Mouse (Mus musculus) cerebellum, adult 2 months (tissue): ENCODE data around the gene Fkbp8. TPM values are rescaled to one million over a fixed set of nuclear protein-coding genes. Genes with fewer than 3 reads are reported as not detected.

ENCODE experiments used
- DNase-seq, 2 experiments: peaks; one replicate each; pipeline ENCODE4 v3.0.0; 2021
- H3K27ac ChIP-seq: fragments of 200-500 bp; 2 replicates; pipeline ENCODE4 v1.5.1; 2012; ENCODE audit warnings: low read length, control low read depth, inconsistent platforms; ENCODE audit not compliant: insufficient read depth
- H3K27me3 ChIP-seq: fragments of 200-500 bp; 2 replicates; pipeline ENCODE4 v1.6.1; 2012; ENCODE audit warnings: inconsistent platforms, mild to moderate bottlenecking, low read length, moderate library complexity; ENCODE audit not compliant: control insufficient read depth, insufficient read depth
- H3K4me1 ChIP-seq: fragments of 200-500 bp; 2 replicates; pipeline ENCODE4 v1.6.1; 2011; ENCODE audit warnings: low read length; ENCODE audit not compliant: control insufficient read depth, insufficient read depth
- H3K4me3 ChIP-seq: fragments of 200-500 bp; replicated peaks from 2 replicates; pipeline ENCODE3; 2011; ENCODE audit warnings: mild to moderate bottlenecking, low read depth, low read length, control low read depth; ENCODE audit not compliant: insufficient read depth
- CTCF ChIP-seq: fragments of 200-500 bp; IDR thresholded peaks from 2 replicates; pipeline ENCODE4 v1.5.1; 2011; ENCODE audit warnings: low read depth, mild to moderate bottlenecking, control low read depth, low read length, moderate library complexity, borderline replicate concordance; ENCODE audit not compliant: insufficient read depth
- POLR2A ChIP-seq: fragments of 200-500 bp; IDR thresholded peaks from 2 replicates; pipeline ENCODE4 v1.6.1; 2011; ENCODE audit warnings: low read length, control low read depth, borderline replicate concordance; ENCODE audit not compliant: insufficient read depth
- WGBS: fragments of 180-500 bp; shearing (Covaris S2); methylation state at CpG from one replicate; pipeline ENCODE4 v1.1.7; 2018; 5-methylcytosine and 5-hydroxymethylcytosine counted together
- polyA plus RNA-seq: library from polyadenylated mRNA; depleted of rRNA; stranded (reverse); fragments of >200 nt; gene quantifications from 2 replicates; pipeline ENCODE4 v1.2.3, GENCODE M21; 2012

Gene Fkbp8
- polyA plus RNA-seq, 1 experiment: 552 TPM

DNA sequence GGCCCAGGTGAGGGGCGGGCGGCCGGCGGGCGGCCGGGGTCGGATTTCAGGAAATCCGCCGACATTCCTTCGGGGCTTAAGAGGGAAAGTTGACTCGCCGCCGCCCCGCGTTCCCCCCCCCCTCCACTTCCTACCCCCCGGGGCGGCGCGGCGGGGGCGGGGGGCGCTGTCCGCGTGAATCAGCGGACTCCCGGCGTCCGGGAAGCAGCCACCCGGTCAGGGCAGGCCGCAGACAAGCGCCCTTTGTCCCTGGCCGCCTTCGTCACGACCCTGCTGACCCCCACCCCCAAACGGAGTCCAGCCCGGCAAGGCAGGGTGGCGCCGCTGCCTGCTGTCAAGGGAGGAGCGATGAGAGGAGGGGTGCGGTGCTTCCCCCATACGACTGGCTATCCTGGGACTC, 37.9 kb upstream of the Fkbp8 start:
- TF ChIP-seq POLR2A: no peak
- no peak for TF ChIP-seq CTCF
- Histone ChIP-seq H3K4me1 (peaks cover 26% of the 10 kb centered on the region), H3K27me3 (peaks cover 1% of the 10 kb centered on the region; the same call in 1 of the 2 replicates), H3K4me3 (no peak overlapping the region), H3K27ac (no peak overlapping the region)
- no peak for DNase-seq
- 8% methylated on average over 40 of the region's 41 CpGs for WGBS

- 51% methylated on average over 10 of the region's 10 CpGs for WGBS
- TF ChIP-seq POLR2A (no peak), CTCF (no peak)
- DNase-seq: no peak
Measured at GRCm38 (mm10) chr8:70490061-70490879, 37.3 kb upstream of the Fkbp8 start.

DNA sequence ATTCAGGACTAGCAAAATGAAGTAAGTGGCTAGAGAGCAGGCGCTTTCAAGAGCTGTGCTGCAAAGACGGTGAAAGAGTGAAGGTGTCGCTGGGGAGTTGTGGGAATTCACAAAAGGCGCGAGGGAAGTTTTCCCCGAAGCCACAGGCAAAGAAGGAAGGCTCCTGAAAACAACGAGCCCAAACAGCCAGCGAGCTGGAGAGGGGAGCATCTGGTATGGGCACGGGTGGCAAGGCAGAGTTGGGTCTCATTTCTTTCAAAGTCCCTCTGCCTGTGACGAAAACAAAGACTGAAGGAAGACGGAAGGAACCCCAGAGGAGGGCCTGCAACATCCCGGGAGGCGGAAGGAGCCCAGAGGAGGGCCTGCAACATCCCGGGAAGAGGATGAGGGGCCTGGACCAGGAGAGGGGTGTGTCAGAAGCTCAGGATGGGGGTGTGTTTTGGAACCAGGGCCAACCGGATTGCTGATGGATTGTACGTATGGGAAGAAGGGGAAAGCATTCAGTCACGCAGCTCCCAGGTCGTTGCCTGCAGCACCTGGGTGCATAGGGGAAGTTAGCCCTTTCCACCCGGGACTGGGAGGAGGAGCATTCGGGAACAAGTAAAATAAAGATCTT, 36.5 kb upstream of the Fkbp8 start:
- TF ChIP-seq POLR2A: no peak
- TF ChIP-seq CTCF: no peak
- Histone ChIP-seq H3K27me3 (peaks cover 1% of the 10 kb centered on the region; the same call in 1 of the 2 replicates), H3K4me1 (peaks cover 16% of the 10 kb centered on the region), H3K4me3 (no peak overlapping the region), H3K27ac (no peak overlapping the region)
- DNase-seq: no peak
- WGBS: 41% methylated on average over 20 of the region's 20 CpGs

More at GRCm38 (mm10) chr8:70490061-70490879, 37.3 kb upstream of the Fkbp8 start:
- Histone ChIP-seq H3K27me3 (peaks cover 1% of the 10 kb centered on the region; the same call in 1 of the 2 replicates), H3K4me3 (no peak overlapping the region), H3K27ac (no peak overlapping the region), H3K4me1 (peaks cover 20% of the 10 kb centered on the region)

- H3K4me3 ChIP-seq: peak within 1 kb of the TSS; percentile 2
- H3K27me3 ChIP-seq: peaks cover 1% of the 10 kb centered on the region; the same call in 1 of the 2 replicates
- H3K27ac ChIP-seq: no peak within 1 kb of the TSS
- DNase-seq: peak in 1 of 2 experiments; percentile 26
- WGBS: 2% methylated on average over 86 of the region's 93 CpGs
- TF ChIP-seq CTCF (no peak), POLR2A (no peak)
- H3K4me1 ChIP-seq: peaks cover 16% of the 10 kb centered on the region
Measured at GRCm38 (mm10) chr8:70492664-70493640, 34.6 kb upstream of the Fkbp8 start, which contains the start of gene Crlf1. Gene Crlf1, plus strand, starts transcription at chr8:70493158.

DNA sequence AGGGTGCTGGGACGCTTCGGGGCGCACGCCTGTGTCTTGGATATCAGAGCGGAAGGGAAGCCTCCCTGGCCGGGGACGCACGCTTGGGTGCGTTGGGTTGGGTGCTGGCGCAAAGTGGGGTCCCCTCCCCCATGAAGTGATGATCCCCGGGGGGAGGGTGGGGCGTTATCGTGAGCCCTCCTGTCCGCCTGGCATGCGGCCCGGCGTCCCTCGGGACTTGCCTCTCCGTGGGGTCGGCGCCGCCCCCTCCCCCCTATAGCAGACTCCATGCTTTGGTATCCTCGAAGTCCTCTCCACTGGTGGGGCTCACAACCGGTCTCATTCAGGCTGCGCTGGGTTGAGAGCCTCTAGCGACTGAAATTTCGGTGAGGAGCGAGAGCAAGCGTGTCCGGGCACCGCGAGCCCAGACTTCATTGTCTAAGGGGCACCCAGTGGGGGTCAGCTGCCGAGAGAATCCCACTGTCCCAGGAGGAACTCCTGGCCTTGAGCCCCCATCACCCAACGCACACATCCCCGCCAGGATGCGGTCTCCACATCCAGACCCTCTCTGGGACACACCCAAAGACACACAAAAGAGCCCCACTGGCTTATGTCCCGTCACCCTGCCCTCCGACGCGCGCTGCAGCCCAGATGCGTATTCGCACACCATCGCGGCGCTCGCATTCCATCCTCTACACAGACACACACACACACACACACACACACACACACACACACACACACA, 33.7 kb upstream of the Fkbp8 start:
- Histone ChIP-seq H3K27me3 (peaks cover 1% of the 10 kb centered on the region; the same call in 1 of the 2 replicates), H3K27ac (no peak overlapping the region), H3K4me3 (no peak overlapping the region), H3K4me1 (peaks cover 13% of the 10 kb centered on the region)
- WGBS: 2% methylated on average over 47 of the region's 47 CpGs
- DNase-seq: no peak
- TF ChIP-seq CTCF (no peak), POLR2A (no peak)

GRCm38 (mm10) chr8:70494416-70494945, 33.0 kb upstream of the Fkbp8 start:
- WGBS: 20% methylated on average over 28 of the region's 28 CpGs
- no peak overlapping the region for H3K27ac ChIP-seq
- peaks cover 9% of the 10 kb centered on the region; the same call in 1 of the 2 replicates for H3K4me1 ChIP-seq
- TF ChIP-seq POLR2A (no peak), CTCF (no peak)
- DNase-seq: no peak
- H3K4me3 ChIP-seq: no peak overlapping the region
- H3K27me3 ChIP-seq: peaks cover 1% of the 10 kb centered on the region; the same call in 1 of the 2 replicates
